Mouse (Mus musculus): ENCODE data around the gene Yipf6. TPM values are rescaled to one million over a fixed set of nuclear protein-coding genes. Genes with fewer than 3 reads are reported as not detected.

Yipf6 gene
- total and polyA plus RNA-seq, 3 experiments = 19.0 to 20.2 TPM; not detected in 1

DNA sequence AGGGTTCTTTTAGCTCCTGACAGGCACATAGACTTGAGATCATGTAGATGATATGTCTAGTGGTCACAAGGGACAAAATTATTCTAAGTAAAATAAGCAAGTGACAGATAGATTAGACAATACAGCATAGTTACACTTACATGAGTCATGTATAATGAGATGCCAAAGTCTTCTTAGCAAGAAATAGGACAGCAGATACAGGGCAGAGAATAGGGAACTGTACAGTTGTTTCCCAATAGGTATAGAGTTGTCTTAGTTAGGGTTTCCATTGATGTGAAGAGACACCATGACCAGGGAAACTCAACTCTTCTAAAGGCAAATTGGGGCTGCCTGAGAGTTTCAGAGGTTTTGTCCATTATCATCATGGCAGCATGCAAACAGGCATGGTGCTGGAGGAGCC is 27.6 kb downstream of the Yipf6 start:
- Histone ChIP-seq H3K36me3 (ENCODE audit: control insufficient read depth in 1 of 2, insufficient read depth in 2 of 2, low read length in 2 of 2) (no peaks in the 10 kb centered on the region; a peak in 2 of 4 replicates), H3K4me3 (ENCODE audit: control insufficient read depth in 1 of 2, insufficient read depth in 1 of 2, low read depth in 2 of 2, low read length in 2 of 2) (no peak overlapping the region), H3K4me1 (ENCODE audit: control insufficient read depth in 1 of 2, insufficient read depth in 2 of 2, low read length in 2 of 2) (no peaks in the 10 kb centered on the region), H3K27ac (ENCODE audit: control insufficient read depth, low read depth, low read length) (no peak overlapping the region), H3K79me2 (ENCODE audit: control insufficient read depth, insufficient read depth, low read length, poor library complexity) (no peaks in the 10 kb centered on the region), H3K9ac (ENCODE audit: control insufficient read depth, low read depth, low read length, poor library complexity, severe bottlenecking) (no peak overlapping the region), H3K27me3 (ENCODE audit: control insufficient read depth in 1 of 2, insufficient read depth in 2 of 2, low read length in 2 of 2) (no peaks in the 10 kb centered on the region; a peak in 1 of 4 replicates), H3K9me3 (replicated peaks; ENCODE audit: insufficient read depth, low read length) (no peaks in the 10 kb centered on the region)
- TF ChIP-seq USF1 (IDR thresholded peaks at IDR 0.05; ENCODE audit: low read depth, low read length) (no peak), SMC3 (IDR thresholded peaks at IDR 0.05; ENCODE audit: low read depth, low read length) (no peak), TBP (IDR thresholded peaks at IDR 0.05; ENCODE audit: low read depth, low read length) (no peak), MXI1 (IDR thresholded peaks at IDR 0.05; ENCODE audit: low read depth, low read length) (no peak), RAD21 (IDR thresholded peaks at IDR 0.05; ENCODE audit: low read depth, low read length) (no peak), MYB (IDR thresholded peaks at IDR 0.05; ENCODE audit: low read depth, low read length) (no peak), UBTF (IDR thresholded peaks at IDR 0.05; ENCODE audit: borderline replicate concordance, insufficient read depth, low read depth, low read length) (no peak), ETS1 (IDR thresholded peaks at IDR 0.05; ENCODE audit: low read depth, low read length) (no peak), RCOR1 (IDR thresholded peaks at IDR 0.05; ENCODE audit: low read depth, low read length) (no peak), USF2 (IDR thresholded peaks at IDR 0.05; ENCODE audit: borderline replicate concordance in 1 of 2, insufficient read depth in 1 of 2, low read depth in 1 of 2, low read length in 2 of 2) (no peak), CHD1 (IDR thresholded peaks at IDR 0.05; ENCODE audit: low read depth, low read length) (no peak), TCF12 (IDR thresholded peaks at IDR 0.05; ENCODE audit: low read depth, low read length) (no peak), MAZ (IDR thresholded peaks at IDR 0.05; ENCODE audit: low read depth, low read length) (no peak), MEF2A (IDR thresholded peaks at IDR 0.05; ENCODE audit: extremely low read depth, insufficient replicate concordance, low read depth, low read length, poor library complexity, severe bottlenecking) (no peak), TAL1 (IDR thresholded peaks at IDR 0.05; ENCODE audit: low read length) (no peak), ZNF384 (IDR thresholded peaks at IDR 0.05; ENCODE audit: low read depth, low read length) (no peak)
- no peak for DNase-seq (ENCODE audit: low read depth, low spot score)

DNA sequence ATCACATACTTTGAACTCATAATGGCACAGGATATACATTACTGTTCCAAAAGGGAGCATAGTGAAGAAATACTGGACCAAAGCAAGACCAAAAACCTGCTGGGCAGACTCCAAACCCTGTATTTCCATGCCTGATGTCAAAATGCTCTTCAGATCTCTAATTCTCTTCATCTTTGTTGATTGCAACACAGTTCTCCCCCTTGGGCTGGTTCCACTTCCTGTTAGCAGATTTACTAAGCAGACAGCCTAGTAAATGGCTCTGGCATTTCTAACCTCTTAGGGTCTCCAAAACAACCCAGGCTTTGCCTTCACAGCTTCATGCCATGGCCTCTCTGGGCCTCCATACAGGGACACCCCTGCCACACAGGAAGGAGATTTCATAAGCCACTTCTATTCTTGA is 28.4 kb downstream of the Yipf6 start:
- no peak for TF ChIP-seq GABPA (IDR thresholded peaks at IDR 0.05; ENCODE audit: low read depth, low read length)
- TF ChIP-seq UBTF (IDR thresholded peaks at IDR 0.05; ENCODE audit: borderline replicate concordance, insufficient read depth, low read depth, low read length) = no peak
- TF ChIP-seq MAFK (IDR thresholded peaks at IDR 0.05; ENCODE audit: borderline replicate concordance, low read depth, low read length) = no peak
- TF ChIP-seq MYC (IDR thresholded peaks at IDR 0.05; ENCODE audit: low read depth, low read length) = no peak
- no peak for TF ChIP-seq MYB (IDR thresholded peaks at IDR 0.05; ENCODE audit: low read depth, low read length)
- no peak for TF ChIP-seq MAZ (IDR thresholded peaks at IDR 0.05; ENCODE audit: low read depth, low read length)
- TF ChIP-seq TCF12 (IDR thresholded peaks at IDR 0.05; ENCODE audit: low read depth, low read length) = no peak
- TF ChIP-seq SIN3A (IDR thresholded peaks at IDR 0.05; ENCODE audit: low read length) = no peak
- TF ChIP-seq MAX (IDR thresholded peaks at IDR 0.05; ENCODE audit: low read length) = no peak
- no peak for TF ChIP-seq RCOR1 (IDR thresholded peaks at IDR 0.05; ENCODE audit: low read depth, low read length)
- no peak for TF ChIP-seq USF1 (IDR thresholded peaks at IDR 0.05; ENCODE audit: low read depth, low read length)
- TF ChIP-seq ZC3H11A (IDR thresholded peaks at IDR 0.05; ENCODE audit: low read depth, low read length) = no peak
- TF ChIP-seq NRF1 (IDR thresholded peaks at IDR 0.05; ENCODE audit: insufficient read depth, low read depth, low read length, poor library complexity, severe bottlenecking) = no peak
- Histone ChIP-seq H3K4me1 (ENCODE audit: control insufficient read depth in 1 of 2, insufficient read depth in 2 of 2, low read length in 2 of 2) (no peaks in the 10 kb centered on the region), H3K9me3 (replicated peaks; ENCODE audit: insufficient read depth, low read length) (no peaks in the 10 kb centered on the region), H3K4me3 (ENCODE audit: control insufficient read depth in 1 of 2, insufficient read depth in 1 of 2, low read depth in 2 of 2, low read length in 2 of 2) (no peak overlapping the region), H3K27me3 (ENCODE audit: control insufficient read depth in 1 of 2, insufficient read depth in 2 of 2, low read length in 2 of 2) (no peaks in the 10 kb centered on the region; a peak in 1 of 4 replicates), H3K27ac (ENCODE audit: control insufficient read depth, low read depth, low read length) (no peak overlapping the region), H3K36me3 (ENCODE audit: control insufficient read depth in 1 of 2, insufficient read depth in 2 of 2, low read length in 2 of 2) (no peaks in the 10 kb centered on the region; a peak in 2 of 4 replicates), H3K79me2 (ENCODE audit: control insufficient read depth, insufficient read depth, low read length, poor library complexity) (no peaks in the 10 kb centered on the region), H3K9ac (ENCODE audit: control insufficient read depth, low read depth, low read length, poor library complexity, severe bottlenecking) (no peak overlapping the region)
- DNase-seq (ENCODE audit: low read depth, low spot score) = no peak

All from MEL (cell line).